Mouse (Mus musculus) layer of hippocampus, adult 2 months (tissue): ENCODE measurements around the gene Tspan12. TPM values are rescaled to one million over a fixed set of nuclear protein-coding genes. Genes with fewer than 3 reads are reported as not detected.

ENCODE experiments used
- DNase-seq, 2 experiments: peaks; one replicate each; pipeline ENCODE4 v3.0.0; 2022; ENCODE audit warnings: low spot score in 2 of 2
- H3K27ac ChIP-seq: fragments of 200-600 bp; 2 replicates; pipeline ENCODE4 v1.8.1; 2022
- H3K4me3 ChIP-seq: fragments of 200-600 bp; 2 replicates; pipeline ENCODE4 v1.8.1; 2022; ENCODE audit warnings: mild to moderate bottlenecking
- CTCF ChIP-seq: fragments of 200-600 bp; conservative IDR thresholded peaks from 2 replicates; pipeline ENCODE4 v1.8.1; 2022; ENCODE audit warnings: antibody characterized with exemption, mild to moderate bottlenecking, moderate library complexity
- total RNA-seq, 2 experiments: library from RNA; stranded (reverse); gene quantifications; 2 replicates each; pipeline ENCODE4 v1.2.3; 2021

Tspan12 gene
- total RNA-seq, 2 experiments from 2014 or later = 27.8 to 29.2 TPM

GRCm38 (mm10) chr6:21787757-21788156 is 64.6 kb downstream of the Tspan12 start:
- Histone ChIP-seq H3K4me3 (no peak overlapping the region), H3K27ac (no peak overlapping the region)
- TF ChIP-seq CTCF = no peak
- DNase-seq = no peak

GRCm38 (mm10) chr6:21787274-21787673 is 65.0 kb downstream of the Tspan12 start:
- H3K27ac ChIP-seq = no peak overlapping the region
- H3K4me3 ChIP-seq = no peak overlapping the region
- DNase-seq = no peak
- no peak for TF ChIP-seq CTCF

GRCm38 (mm10) chr6:21774213-21774916 is 78.0 kb downstream of the Tspan12 start:
- no peak for TF ChIP-seq CTCF
- Histone ChIP-seq H3K4me3 (no peak overlapping the region), H3K27ac (no peak overlapping the region)
- DNase-seq = no peak

- no peak for DNase-seq
- TF ChIP-seq CTCF = no peak
- H3K4me3 ChIP-seq = no peak overlapping the region
- no peak overlapping the region for H3K27ac ChIP-seq
Measured at GRCm38 (mm10) chr6:21769447-21769809, 82.9 kb downstream of the Tspan12 start.

- Histone ChIP-seq H3K27ac (no peak overlapping the region), H3K4me3 (no peak overlapping the region)
- TF ChIP-seq CTCF = no peak
- no peak for DNase-seq
Measured at GRCm38 (mm10) chr6:21768745-21769446, 83.4 kb downstream of the Tspan12 start.

GRCm38 (mm10) chr6:21767787-21768221 is 84.5 kb downstream of the Tspan12 start:
- H3K4me3 ChIP-seq = peak overlapping the region; percentile 3; the same call in 1 of the 2 replicates

GRCm38 (mm10) chr6:21747536-21747935 is 104.8 kb downstream of the Tspan12 start:
- Histone ChIP-seq H3K4me3 (no peak overlapping the region), H3K27ac (no peak overlapping the region)
- no peak for TF ChIP-seq CTCF
- DNase-seq = no peak

More at GRCm38 (mm10) chr6:21767787-21768221, 84.5 kb downstream of the Tspan12 start:
- no peak overlapping the region for H3K27ac ChIP-seq
- no peak for TF ChIP-seq CTCF
- peak in 1 of 2 experiments; percentile 19 for DNase-seq

- TF ChIP-seq CTCF = no peak
- no peak overlapping the region for H3K4me3 ChIP-seq
- H3K27ac ChIP-seq = no peak overlapping the region
- no peak for DNase-seq
Measured at GRCm38 (mm10) chr6:21744615-21745266, 107.6 kb downstream of the Tspan12 start.

- TF ChIP-seq CTCF = no peak
- Histone ChIP-seq H3K27ac (no peak overlapping the region), H3K4me3 (no peak overlapping the region)
- DNase-seq = no peak
Measured at GRCm38 (mm10) chr6:21740606-21741005, 111.7 kb downstream of the Tspan12 start.

GRCm38 (mm10) chr6:21722238-21722637 is 130.1 kb downstream of the Tspan12 start:
- Histone ChIP-seq H3K4me3 (no peak overlapping the region), H3K27ac (no peak overlapping the region)
- no peak for TF ChIP-seq CTCF
- DNase-seq = no peak

Other genes starting within 250 kb of the Tspan12 start
- 10 to 100 TPM; 28.2 to 28.8 TPM for gene Ing3, start 97.1 kb upstream of the Tspan12 start, total RNA-seq
- 1 to 10 TPM; 2.5 to 3.5 TPM for gene Cped1, start 133.4 kb upstream of the Tspan12 start, total RNA-seq